Mouse (Mus musculus) erythroblast, embryonic 14.5 days (primary cell): ENCODE results near the gene Stx19.

Experiments
- GATA1 ChIP-seq: IDR thresholded peaks from 2 replicates; pipeline ENCODE4 v1.6.1; 2012; ENCODE audit warnings: low read length, inconsistent platforms, mixed read lengths
- TAL1 ChIP-seq: IDR thresholded peaks from 3 replicates; pipeline ENCODE4 v1.6.1; 2012; ENCODE audit warnings: low read length, inconsistent platforms, mixed read lengths

DNA sequence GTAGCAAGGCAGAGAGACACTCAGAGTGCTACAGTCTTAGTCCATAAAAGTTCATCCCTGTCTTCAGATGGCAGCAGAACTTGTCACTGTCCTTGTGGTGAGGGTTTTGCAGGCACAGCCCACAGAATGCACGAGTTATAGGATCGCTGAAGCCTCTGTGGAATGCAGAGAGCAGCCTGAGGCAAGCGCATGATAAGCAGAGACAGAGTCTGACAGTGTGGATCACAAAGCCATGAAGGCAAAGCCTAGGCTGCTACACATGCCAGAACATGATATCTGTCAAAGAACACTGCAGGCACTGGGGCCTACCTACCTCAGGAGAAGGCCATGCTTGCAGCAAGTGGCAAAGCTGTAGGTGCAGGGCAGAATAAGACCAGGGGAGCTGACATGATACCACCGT is 15.1 kb upstream of the Stx19 start:
- TF ChIP-seq GATA1 (no peak), TAL1 (no peak)
